Mouse (Mus musculus) NIH3T3 (cell line): ENCODE measurements around the gene Haus3.

Experiments used
- DNase-seq: peaks from one replicate; pipeline ENCODE4 v3.0.0-alpha.2; 2012; ENCODE audit warnings: low read depth

Gene Haus3

GRCm38 (mm10) chr5:34186391-34186790 is 17.1 kb upstream of the Haus3 start:
- DNase-seq, result peak; percentile 38

- DNase-seq, result no peak
Observed at GRCm38 (mm10) chr5:34185791-34186190, 16.5 kb upstream of the Haus3 start.

DNA sequence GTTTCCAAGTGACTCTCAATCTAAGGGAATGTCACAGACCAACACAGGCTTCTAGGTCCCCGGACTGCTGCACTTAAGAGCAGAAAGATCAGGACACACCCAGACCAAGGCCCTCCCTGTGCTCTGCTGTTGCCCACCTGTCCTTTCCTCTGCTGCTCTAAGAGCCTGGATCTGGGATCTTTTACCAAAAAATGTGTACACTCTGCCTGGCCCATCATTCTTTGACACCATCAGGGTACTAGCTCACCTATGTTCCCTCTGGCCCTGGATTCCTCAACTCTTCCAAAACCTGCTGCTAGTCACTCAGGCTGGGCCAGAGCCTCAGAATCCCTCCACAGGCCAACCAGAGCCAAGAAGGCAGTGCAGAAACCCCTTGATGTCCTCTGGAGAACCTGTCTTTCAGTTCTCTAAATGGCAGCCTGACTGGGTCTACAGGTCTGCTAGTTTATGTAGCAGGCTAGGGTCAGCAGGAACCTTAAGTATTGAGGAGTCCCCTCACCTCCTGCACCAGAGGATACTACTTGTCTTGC is 15.8 kb upstream of the Haus3 start:
- no peak for DNase-seq

DNA sequence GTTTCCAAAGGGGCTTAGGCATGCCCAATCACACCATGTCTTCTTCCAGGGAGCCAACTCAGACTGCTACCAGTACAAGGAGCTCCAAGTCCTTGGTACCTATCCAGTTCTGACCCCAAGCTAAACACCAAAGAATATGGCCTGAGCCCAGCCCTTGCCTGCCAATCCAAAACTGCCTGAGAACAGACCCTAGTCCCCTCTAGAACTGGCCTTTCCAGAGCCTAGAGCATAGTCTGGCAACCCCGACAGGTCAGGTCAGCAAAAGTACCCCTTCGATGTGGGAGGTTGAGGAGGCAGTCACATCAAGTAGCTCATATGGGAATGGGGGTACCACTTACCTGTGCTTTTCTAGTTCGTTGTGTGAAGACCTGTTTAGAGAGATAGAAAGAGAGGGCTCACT is 14.6 kb upstream of the Haus3 start:
- DNase-seq, result no peak

GRCm38 (mm10) chr5:34183156-34183880 is 14.0 kb upstream of the Haus3 start:
- DNase-seq, result no peak

DNA sequence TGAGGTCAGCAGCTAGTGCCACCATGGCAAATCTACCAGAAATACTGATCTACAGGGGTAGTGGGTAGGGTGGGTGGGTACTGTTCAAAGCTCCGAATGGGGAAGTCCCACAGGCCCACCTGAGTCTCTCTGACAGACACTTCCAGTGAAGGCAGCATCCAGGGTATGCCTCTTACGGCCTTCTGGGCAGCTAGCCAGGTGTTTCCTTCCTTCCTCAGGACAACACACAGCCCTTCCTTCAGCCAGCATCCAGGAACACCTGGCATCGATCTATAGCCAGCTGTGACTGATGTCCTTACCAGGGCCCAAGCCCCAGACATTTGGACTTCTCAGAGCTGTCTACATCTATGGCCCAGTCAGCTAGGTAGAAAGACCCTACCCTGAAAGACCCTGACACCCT is 13.2 kb upstream of the Haus3 start:
- DNase-seq, result peak; percentile 18

DNA sequence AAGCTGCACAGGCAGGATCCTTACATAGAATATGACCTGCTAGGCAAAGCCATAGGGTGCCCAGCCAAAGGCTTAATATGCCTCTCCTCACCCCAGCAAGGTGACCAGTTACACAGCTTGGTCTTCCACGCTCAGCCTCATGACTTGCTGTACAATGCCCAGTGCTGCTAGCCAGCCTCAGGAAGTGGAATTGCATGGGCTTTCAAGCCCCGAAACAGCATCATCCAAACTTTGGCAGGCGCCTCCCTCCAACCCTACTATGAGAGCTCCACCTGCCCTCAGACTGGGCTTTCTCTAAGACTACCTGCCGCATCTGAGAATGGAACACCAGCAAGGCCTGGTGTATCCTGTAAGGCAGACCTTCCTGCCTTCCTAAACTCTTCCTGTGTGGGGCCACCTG is 8.5 kb upstream of the Haus3 start:
- no peak for DNase-seq

GRCm38 (mm10) chr5:34177091-34177490 is 7.8 kb upstream of the Haus3 start:
- no peak for DNase-seq

DNA sequence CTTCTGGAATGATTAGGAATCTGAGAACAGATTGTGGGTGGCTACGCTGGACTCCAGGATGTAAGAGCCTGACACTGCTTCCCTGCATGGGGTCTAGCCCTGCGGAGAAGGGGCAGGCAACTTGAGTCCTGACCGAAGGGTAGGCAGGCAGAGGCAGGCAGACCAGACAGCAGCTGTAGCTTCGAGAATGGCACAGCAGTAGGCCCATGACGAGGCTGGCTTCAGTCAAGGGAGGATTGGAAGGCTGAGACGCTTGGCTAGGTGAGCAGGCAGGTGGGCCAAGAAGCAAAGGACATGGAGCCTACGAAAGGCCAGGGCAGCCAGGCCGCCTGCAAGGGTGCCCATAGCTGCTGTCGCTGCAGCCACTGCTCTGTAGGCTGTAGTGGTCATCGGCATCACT is 7.4 kb upstream of the Haus3 start:
- no peak for DNase-seq

DNA sequence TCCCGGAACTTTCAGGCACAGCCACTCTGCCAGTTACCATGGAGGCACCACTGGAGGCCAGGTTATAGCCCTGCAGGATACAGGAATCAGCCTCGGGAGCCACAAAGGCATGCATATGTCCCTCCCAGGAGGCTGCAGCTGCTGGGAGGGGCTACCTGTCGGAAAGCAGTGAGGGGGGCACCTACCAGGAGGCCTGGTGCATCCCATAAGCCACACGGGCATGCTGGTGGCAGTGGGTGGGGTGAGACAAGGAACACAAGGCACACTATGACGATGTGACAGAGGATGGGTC is 6.0 kb upstream of the Haus3 start:
- no peak for DNase-seq

DNA sequence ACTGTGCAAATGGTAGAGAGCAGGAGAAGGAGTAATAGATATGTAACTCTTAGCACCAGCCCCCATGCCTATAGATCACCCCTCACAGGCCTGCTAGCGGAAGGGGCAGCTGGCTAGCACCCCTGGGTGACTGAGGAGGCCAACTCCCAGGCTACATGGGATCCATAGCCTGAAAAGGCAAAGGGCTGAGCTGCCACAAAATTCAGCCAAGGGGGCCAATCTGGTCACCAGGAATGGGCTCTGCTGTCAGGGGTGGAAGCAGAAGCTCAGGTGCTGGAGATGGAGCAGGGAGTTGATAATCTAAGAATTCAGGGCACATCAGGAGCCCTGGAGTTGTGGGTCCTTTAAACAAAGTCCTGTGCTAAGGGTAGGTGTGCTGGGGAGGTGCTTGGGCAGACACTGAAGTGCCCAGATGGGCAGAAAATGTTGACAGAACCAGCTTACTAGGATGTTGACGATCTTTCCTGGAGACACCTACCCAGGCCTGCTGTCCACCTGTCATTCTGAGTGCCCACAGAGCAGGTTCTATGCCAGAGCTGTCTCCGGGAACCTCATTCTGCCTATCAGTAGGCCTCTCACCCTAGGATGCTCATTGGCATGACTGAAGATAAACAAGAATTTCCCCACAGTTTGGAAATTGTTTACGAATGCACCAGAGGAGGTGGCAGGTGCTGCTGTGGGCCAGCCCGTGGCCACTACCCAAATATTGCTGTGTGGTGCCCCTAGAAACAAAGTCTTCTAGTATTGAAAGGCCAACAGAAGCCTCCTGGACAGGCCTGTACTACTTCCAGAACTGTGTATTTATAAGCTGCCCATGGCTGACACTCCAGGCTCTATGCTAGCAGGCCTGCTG is 5.4 kb upstream of the Haus3 start:
- DNase-seq, result no peak

DNA sequence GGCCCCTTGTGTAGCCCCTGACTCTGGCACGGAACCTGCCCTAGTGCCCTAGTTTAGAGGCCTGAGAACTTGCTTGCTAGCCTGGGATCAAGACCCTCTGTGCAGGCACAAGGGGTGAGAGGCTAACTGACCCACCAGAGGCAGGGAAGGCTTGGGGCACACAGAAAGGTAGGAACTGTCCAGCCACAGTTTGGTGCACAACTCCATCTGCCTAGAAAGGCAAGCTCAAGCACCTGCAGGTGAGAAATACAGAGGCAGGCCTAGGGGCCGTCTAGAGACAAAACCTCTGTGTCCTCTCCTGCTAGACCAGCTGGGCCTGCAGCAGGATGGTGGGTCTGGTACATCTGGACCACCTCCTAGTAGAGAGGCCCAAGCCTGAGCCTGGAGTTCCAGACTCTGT is 4.7 kb upstream of the Haus3 start:
- DNase-seq, result no peak

GRCm38 (mm10) chr5:34170726-34171125 is 1.4 kb upstream of the Haus3 start:
- DNase-seq, result no peak

DNA sequence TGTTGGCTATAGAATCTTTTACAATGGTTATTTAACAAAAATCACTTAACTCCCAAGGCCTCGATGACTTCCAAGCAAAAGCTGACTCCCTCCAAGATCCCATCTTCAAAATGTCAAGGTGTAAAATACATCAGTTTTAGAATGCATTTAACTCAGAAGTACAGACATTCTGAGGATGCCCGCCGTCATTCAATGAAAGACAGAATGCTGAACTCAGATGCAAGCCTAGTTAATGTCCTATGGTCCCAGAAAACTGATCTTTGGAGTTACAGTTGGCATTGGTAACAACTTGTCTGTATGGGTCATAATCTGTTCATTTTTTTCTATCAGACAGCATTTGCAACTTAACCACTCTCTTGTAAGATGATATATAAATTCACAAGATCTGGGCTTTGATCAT is 627 bp upstream of the Haus3 start:
- no peak for DNase-seq

DNA sequence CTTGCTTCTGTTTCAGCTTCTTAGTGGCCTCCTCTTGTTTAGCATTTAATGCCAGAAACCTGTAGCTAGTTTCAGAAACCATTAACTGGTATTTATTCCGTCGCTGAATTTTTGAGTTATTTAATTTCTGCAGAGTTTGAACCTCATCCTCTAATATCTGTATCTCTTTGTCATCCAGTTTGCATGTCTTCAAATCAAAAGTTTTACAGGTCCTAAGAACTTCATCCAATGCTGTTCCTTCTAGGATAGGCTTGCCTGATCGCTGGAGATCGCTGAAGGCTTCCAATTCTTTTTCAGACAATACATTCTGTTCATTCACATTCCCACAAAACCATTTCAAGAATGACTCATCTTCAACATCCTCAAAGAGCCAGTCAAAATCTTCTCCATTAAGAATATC is 1.5 kb downstream of the Haus3 start:
- DNase-seq, result no peak

GRCm38 (mm10) chr5:34165793-34166192 is 3.5 kb downstream of the Haus3 start:
- DNase-seq, result no peak

DNA sequence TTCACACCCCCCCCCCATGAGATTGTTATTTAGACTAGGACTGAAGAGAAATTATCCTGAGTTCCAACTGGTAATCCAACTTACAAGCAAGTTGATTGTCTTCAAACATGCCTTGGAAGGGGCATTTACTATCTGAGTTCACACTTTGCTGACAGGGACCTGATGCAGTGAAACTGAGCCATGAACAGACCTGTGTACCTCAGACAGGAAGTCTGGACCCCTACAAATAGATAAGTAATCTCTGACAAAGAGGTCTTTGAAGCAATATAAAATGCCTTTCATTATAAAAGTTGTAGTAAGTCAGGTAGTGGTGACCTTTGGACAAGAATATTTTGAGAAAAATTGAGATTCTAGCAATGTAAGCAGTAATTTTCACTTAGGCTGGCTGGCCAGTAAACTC is 20.9 kb downstream of the Haus3 start:
- no peak for DNase-seq

DNA sequence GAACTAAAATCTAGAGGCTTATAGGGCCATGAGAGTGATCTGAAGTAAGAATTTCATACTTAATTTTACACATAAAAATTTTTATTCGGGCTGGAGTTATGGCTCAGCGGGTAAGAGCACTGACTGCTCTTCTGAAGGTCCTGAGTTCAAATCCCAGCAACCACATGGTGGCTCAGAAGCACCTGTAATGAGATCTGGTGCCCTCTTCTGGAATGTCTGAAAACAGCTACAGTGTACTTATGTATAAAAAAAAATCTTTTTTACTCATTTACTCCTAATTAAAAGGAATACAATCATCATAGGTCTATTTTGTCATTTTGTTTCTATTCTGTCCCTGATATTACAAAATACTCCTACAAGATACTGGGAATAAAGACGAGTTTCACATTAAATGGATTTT is 21.8 kb downstream of the Haus3 start:
- peak; percentile 16 for DNase-seq

DNA sequence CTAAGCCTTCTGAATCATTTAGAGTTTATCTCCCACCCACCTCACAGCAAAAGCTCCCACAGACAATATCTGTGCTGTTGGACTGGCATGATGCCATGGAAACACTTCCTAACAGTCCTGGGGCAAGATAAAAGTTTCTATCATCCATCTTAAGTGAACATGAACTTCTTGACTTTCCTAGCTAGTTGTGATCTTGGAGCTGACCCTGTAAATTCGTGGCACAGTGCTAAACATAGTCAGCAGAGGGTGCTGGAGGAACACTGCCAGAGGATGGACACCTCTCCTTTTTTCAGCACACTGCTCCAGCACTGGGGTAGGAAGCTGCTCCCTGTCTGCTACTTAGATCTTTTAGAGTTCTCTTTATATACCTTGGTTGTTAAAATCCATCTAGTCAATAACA is 29.6 kb downstream of the Haus3 start:
- DNase-seq, result peak; percentile 56

DNA sequence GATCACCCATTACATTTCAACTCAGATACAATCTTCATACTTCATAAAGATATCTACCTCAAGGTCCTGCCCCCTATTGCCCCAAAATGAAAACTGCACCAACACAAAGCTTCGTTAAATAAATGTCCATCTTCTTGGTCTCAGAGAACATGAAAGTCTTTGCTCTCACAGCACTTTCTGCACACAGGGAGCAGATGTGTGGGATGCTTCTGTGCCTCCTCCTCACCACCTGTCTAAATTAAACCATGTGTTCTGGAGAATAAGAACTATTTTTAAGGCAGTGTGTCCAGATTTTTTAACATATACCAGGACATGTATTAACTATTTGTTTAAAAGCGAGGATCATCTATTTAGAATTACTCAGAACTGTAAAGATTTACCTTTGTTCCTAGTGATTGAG is 36.6 kb downstream of the Haus3 start:
- DNase-seq, result no peak

GRCm38 (mm10) chr5:34124131-34124530 is 45.2 kb downstream of the Haus3 start:
- DNase-seq, result peak; percentile 16

GRCm38 (mm10) chr5:34119121-34119856 is 50.0 kb downstream of the Haus3 start:
- DNase-seq, result no peak

DNA sequence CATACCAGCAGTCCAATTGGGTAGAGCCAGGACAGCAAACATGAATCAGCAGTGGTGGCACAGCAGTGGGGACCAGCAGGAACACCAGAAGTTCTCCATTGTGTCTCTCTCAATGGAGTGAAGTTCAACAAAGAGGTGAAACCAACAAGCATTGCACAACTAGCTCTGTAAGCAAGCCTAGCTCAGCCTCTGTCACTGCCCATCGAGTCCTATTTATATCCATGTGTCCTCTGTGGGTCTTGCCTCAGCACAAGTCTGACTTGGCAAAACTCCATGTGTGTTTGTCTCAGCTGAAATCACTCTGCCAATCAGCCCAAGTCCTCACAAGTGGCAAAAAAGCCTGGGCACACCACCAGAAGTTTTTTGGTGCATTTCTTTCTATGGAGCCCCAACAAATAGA is 63.6 kb downstream of the Haus3 start:
- DNase-seq, result peak; percentile 10
